Mouse (Mus musculus) olfactory bulb, adult 2 months (tissue): ENCODE data around the gene Ston2.

Experiments used
- CTCF ChIP-seq: fragments of 200-500 bp; IDR thresholded peaks from 2 replicates; pipeline ENCODE4 v1.5.1; 2012; ENCODE audit warnings: low read depth, mild to moderate bottlenecking, low read length, moderate library complexity; ENCODE audit not compliant: insufficient read depth
- POLR2A ChIP-seq: fragments of 200-500 bp; IDR thresholded peaks from 2 replicates; pipeline ENCODE4 v1.6.1; 2012; ENCODE audit warnings: mild to moderate bottlenecking, low read depth, low read length, moderate library complexity; ENCODE audit not compliant: insufficient read depth

DNA sequence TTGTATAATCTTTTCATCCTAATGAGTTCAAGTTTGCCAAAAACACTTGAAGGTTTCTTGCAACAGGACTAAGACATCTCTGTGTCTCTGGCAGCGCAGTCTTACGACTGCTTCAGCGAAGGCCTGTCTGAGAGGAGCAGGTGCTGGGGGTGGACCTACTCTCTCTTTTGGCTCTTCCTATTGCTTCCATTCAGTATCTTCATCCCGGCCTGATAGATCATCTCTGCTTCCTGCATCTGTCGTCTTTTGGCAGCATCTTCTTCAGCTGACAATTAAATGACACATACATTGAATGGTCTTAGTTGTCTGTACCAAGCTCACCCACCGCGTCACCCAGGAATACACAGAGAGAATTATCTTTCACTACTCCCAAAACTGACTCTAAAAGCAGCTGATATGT is 43.2 kb upstream of the Ston2 start:
- TF ChIP-seq POLR2A (no peak), CTCF (no peak)
